Mouse (Mus musculus): ENCODE results near the gene Edar.
"Not testable (repeated sequence)": the region's sequence is repeated elsewhere in the genome, so short reads cannot be mapped to it uniquely, and the experiment has no call there.

Gene Edar

GRCm38 (mm10) chr10:58675533-58675932 lies at the start of gene Edar:
Gene Edar, minus strand, starts transcription at chr10:58675654.
- peak; percentile 63 to 66 for DNase-seq (ENCODE audit: low spot score in 2 of 2)

GRCm38 (mm10) chr10:58718110-58718509 lies 42.7 kb upstream of the Edar start, which contains the start of gene Gm17542:
Gene Gm17542, minus strand, starts transcription at chr10:58718210.
- not testable (repeated sequence) for DNase-seq (ENCODE audit: low spot score in 2 of 2)

GRCm38 (mm10) chr10:58714789-58715148 lies 39.3 kb upstream of the Edar start:
- no peak for DNase-seq (ENCODE audit: low spot score in 2 of 2)

GRCm38 (mm10) chr10:58713855-58714788 lies 38.7 kb upstream of the Edar start:
- DNase-seq (ENCODE audit: low spot score in 2 of 2), result no peak

GRCm38 (mm10) chr10:58713225-58713624 lies 37.8 kb upstream of the Edar start:
- no peak for DNase-seq (ENCODE audit: low spot score in 2 of 2)

- no peak for DNase-seq (ENCODE audit: low spot score in 2 of 2)
These were observed 33.6 kb upstream of the Edar start for GRCm38 (mm10) chr10:58709021-58709420.

GRCm38 (mm10) chr10:58700578-58700977 lies 25.1 kb upstream of the Edar start:
- no peak for DNase-seq (ENCODE audit: low spot score in 2 of 2)

- no peak for DNase-seq (ENCODE audit: low spot score in 2 of 2)
These were observed 24.7 kb upstream of the Edar start for GRCm38 (mm10) chr10:58700160-58700559.

GRCm38 (mm10) chr10:58698955-58699354 lies 23.5 kb upstream of the Edar start:
- no peak for DNase-seq (ENCODE audit: low spot score in 2 of 2)

GRCm38 (mm10) chr10:58691051-58691450 lies 15.6 kb upstream of the Edar start:
- DNase-seq (ENCODE audit: low spot score in 2 of 2), result no peak

- DNase-seq (ENCODE audit: low spot score in 2 of 2), result no peak
These were observed 3.8 kb upstream of the Edar start for GRCm38 (mm10) chr10:58679298-58679697.

GRCm38 (mm10) chr10:58673278-58674061 lies 2.0 kb downstream of the Edar start:
- peak; percentile 73 to 74 for DNase-seq (ENCODE audit: low spot score in 2 of 2)

- DNase-seq (ENCODE audit: low spot score in 2 of 2), result no peak
These were observed 2.7 kb downstream of the Edar start for GRCm38 (mm10) chr10:58672557-58673277.

- DNase-seq (ENCODE audit: low spot score in 2 of 2), result no peak
These were observed 11.6 kb downstream of the Edar start for GRCm38 (mm10) chr10:58663868-58664267.

GRCm38 (mm10) chr10:58663417-58663816 lies 12.0 kb downstream of the Edar start:
- no peak for DNase-seq (ENCODE audit: low spot score in 2 of 2)

GRCm38 (mm10) chr10:58659268-58659986 lies 16.0 kb downstream of the Edar start:
- DNase-seq (ENCODE audit: low spot score in 2 of 2), result no peak

- no peak for DNase-seq (ENCODE audit: low spot score in 2 of 2)
These were observed 17.7 kb downstream of the Edar start for GRCm38 (mm10) chr10:58657731-58658130.

GRCm38 (mm10) chr10:58653679-58654078 lies 21.8 kb downstream of the Edar start:
- DNase-seq (ENCODE audit: low spot score in 2 of 2), result no peak

GRCm38 (mm10) chr10:58652418-58653394 lies 22.7 kb downstream of the Edar start:
- DNase-seq (ENCODE audit: low spot score in 2 of 2), result no peak

- no peak for DNase-seq (ENCODE audit: low spot score in 2 of 2)
These were observed 23.4 kb downstream of the Edar start for GRCm38 (mm10) chr10:58652045-58652417.

Data from frontal cortex, postnatal 25 days (tissue).